Mouse (Mus musculus) ES-E14 (cell line): ENCODE measurements around the gene Ubox5. TPM values are rescaled to one million over a fixed set of nuclear protein-coding genes. Genes with fewer than 3 reads are reported as not detected.
A peak's percentile ranks its signal among the peaks of the same experiment; 100 is the strongest.

ENCODE experiments used
- DNase-seq: peaks from one replicate; pipeline ENCODE4 v3.0.0-alpha.2; 2013; ENCODE audit warnings: low read depth, low spot score
- H3K27ac ChIP-seq: 2 replicates; pipeline ENCODE4 v1.5.1; 2012; ENCODE audit warnings: low read depth, mild to moderate bottlenecking, low read length, moderate library complexity, mixed read lengths; ENCODE audit not compliant: poor library complexity, insufficient read depth, severe bottlenecking
- H3K36me3 ChIP-seq: 2 replicates; pipeline ENCODE4 v1.6.1; 2012; ENCODE audit warnings: mild to moderate bottlenecking, low read length, moderate library complexity, mixed read lengths; ENCODE audit not compliant: control insufficient read depth, poor library complexity, insufficient read depth, severe bottlenecking
- H3K4me1 ChIP-seq, 2 experiments: fragments of 150-350 bp in 1 of 2; sonication (generic) in 1 of 2; 2 replicates each; pipeline ENCODE4 v1.6.1; 2012; ENCODE audit warnings: low read length in 2 of 2, mild to moderate bottlenecking in 1 of 2, mixed read lengths in 1 of 2; ENCODE audit not compliant: control insufficient read depth in 2 of 2, insufficient read depth in 2 of 2, poor library complexity in 1 of 2
- H3K4me3 ChIP-seq, 2 experiments: fragments of 150-350 bp in 1 of 2; sonication (generic) in 1 of 2; 2 replicates each; pipeline ENCODE4 v1.5.1; 2012; ENCODE audit warnings: low read length in 2 of 2, low read depth in 1 of 2, mild to moderate bottlenecking in 1 of 2, mixed read lengths in 1 of 2; ENCODE audit not compliant: insufficient read depth in 1 of 2, poor library complexity in 1 of 2, severe bottlenecking in 1 of 2
- H3K9ac ChIP-seq: 2 replicates; pipeline ENCODE4 v1.6.1; 2012; ENCODE audit warnings: low read depth, mild to moderate bottlenecking, low read length, mixed read lengths; ENCODE audit not compliant: poor library complexity, insufficient read depth, severe bottlenecking
- H3K9me3 ChIP-seq: fragments of 150-350 bp; sonication (generic); 2 replicates; pipeline ENCODE4 v1.6.1; 2012; ENCODE audit warnings: low read depth, mild to moderate bottlenecking, low read length; ENCODE audit not compliant: control insufficient read depth, insufficient read depth
- CHD2 ChIP-seq: IDR thresholded peaks from 2 replicates; pipeline ENCODE4 v1.6.1; 2014; ENCODE audit warnings: mild to moderate bottlenecking, low read depth, low read length, inconsistent platforms
- HCFC1 ChIP-seq: IDR thresholded peaks from 2 replicates; pipeline ENCODE4 v1.6.1; 2012; ENCODE audit warnings: low read length, inconsistent platforms, borderline replicate concordance; ENCODE audit not compliant: insufficient read depth
- MAFK ChIP-seq: IDR thresholded peaks from 2 replicates; pipeline ENCODE4 v1.6.1; 2014; ENCODE audit warnings: mild to moderate bottlenecking, low read depth, low read length, inconsistent platforms; ENCODE audit not compliant: insufficient read depth
- ZC3H11A ChIP-seq: IDR thresholded peaks from 2 replicates; pipeline ENCODE4 v1.6.1; 2012; ENCODE audit warnings: low read depth, mild to moderate bottlenecking, inconsistent platforms, low read length, borderline replicate concordance
- ZNF384 ChIP-seq: IDR thresholded peaks from 2 replicates; pipeline ENCODE4 v1.6.1; 2012; ENCODE audit warnings: low read depth, low read length, inconsistent platforms
- in situ Hi-C, 2 experiments: fragments of 600-800 bp; cut with MboI; formaldehyde crosslinking; loops; one replicate each; pipeline ENCODE4 v1.15.1; 2025; ENCODE audit warnings: low sequenced_read_pairs in 2 of 2, inconsistent platforms in 1 of 2; ENCODE audit not compliant: unreplicated experiment in 2 of 2
- total RNA-seq: library from RNA; depleted of rRNA; stranded (reverse); fragments of 300-350 nt; gene quantifications from 2 replicates; pipeline ENCODE4 v1.2.3, GENCODE M21; 2012

Ubox5 gene
- total RNA-seq, 1 experiment = 5.0 TPM

DNA sequence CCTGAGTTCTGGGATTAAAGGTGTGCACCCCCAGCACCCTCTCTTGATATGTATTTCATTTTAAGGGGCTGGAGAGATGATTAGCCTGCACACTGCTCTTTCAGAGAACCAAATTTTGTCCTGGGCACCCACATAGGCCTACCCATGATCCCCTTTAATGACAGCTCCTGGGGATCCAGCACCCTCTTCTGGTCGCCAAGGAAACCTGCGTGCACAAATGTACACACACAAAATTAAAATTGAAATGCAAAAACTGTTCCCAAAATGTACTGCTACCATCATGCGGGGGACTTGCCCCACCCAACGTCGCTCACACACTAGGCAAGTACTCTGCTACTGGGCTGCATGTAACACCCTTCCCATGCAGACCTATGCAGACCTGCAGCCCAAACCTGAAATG is 54.9 kb downstream of the Ubox5 start:
- no peak for DNase-seq
- Histone ChIP-seq H3K4me3 (no peak overlapping the region), H3K9me3 (no peaks in the 10 kb centered on the region), H3K36me3 (no peaks in the 10 kb centered on the region), H3K9ac (no peak overlapping the region), H3K4me1 (peaks cover 0 to 8% of the 10 kb centered on the region in 2 experiments; a peak in 2 of 4 replicates), H3K27ac (no peak overlapping the region)
- TF ChIP-seq CHD2 = no peak
- TF ChIP-seq MAFK = no peak
- in situ Hi-C loops = no loop called here

DNA sequence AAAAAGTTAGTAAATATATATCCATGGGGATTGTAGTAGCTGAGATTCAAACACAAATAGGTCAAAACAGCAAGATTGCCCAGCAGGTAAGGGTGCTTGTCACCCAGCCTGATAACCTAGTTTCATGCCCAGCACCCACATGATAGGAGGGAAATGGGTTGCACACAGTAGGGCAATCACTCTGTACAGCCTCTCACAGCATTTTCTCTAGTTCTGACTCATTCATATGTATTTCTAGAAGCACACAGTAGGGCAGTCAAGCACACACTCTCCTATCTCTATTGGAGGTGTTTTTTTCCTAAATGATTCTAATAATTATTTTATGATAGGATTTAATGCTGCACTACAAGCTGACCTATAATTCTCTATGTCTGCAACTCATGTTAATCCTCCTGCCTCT is 59.9 kb downstream of the Ubox5 start:
- Histone ChIP-seq H3K36me3 (peaks cover 5% of the 10 kb centered on the region; the same call in 1 of the 2 replicates), H3K9me3 (no peaks in the 10 kb centered on the region), H3K4me3 (no peak overlapping the region), H3K4me1 (peaks cover 0 to 1% of the 10 kb centered on the region in 2 experiments; a peak in 1 of 4 replicates), H3K9ac (no peak overlapping the region), H3K27ac (no peak overlapping the region)
- in situ Hi-C loops = no loop called here
- no peak for DNase-seq
- TF ChIP-seq ZC3H11A (no peak), HCFC1 (no peak), CHD2 (no peak), ZNF384 (no peak), MAFK (no peak)

DNA sequence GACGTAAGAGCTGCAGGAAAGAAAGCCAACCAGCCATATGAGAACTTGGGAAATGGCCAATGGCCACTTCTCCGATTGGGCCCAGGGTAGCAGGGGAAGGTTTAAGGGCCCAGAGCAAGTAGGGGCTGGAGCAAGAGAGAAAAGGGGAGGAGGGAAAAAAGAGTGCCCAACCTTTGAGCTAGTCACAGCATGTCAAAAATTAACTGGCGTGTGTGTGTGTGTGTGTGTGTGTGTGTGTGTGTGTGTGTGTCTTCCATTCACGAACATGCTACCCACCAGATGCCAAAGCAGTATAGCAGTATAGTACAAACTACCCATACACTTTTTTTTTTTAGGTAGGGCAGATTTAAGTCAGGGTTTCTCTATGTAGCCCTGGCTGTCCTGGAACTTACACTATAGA is 60.9 kb downstream of the Ubox5 start:
- peaks cover 0 to 9% of the 10 kb centered on the region in 2 experiments; a peak in 2 of 4 replicates for H3K4me1 ChIP-seq
- peaks cover 6% of the 10 kb centered on the region; the same call in 1 of the 2 replicates for H3K36me3 ChIP-seq
- H3K4me3 ChIP-seq = no peak overlapping the region
- no peak for DNase-seq
- no peaks in the 10 kb centered on the region for H3K9me3 ChIP-seq
- TF ChIP-seq ZC3H11A (no peak), CHD2 (no peak), HCFC1 (no peak), MAFK (no peak), ZNF384 (no peak)
- no peak overlapping the region for H3K9ac ChIP-seq
- in situ Hi-C loops = no loop called here
- H3K27ac ChIP-seq = no peak overlapping the region

DNA sequence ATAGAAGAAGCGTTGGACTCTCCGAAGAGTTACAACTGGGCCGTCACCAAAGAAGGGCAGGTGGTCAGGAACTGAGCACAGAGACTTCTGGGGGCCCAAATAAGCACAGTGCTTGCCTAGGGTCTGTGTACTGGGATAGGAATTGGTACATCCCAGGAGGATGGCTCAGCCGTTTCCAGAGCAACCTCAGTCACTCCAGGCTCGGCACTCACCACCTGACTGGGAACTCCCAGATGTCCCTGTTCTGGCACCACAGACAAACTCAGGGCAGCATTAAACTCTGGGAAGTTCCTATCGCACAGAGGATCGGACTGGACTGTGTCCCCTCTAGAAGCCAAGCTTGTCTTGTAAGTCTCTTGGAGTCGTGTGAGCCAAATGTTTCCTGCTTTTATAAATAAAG is 64.9 kb downstream of the Ubox5 start:
- Histone ChIP-seq H3K9me3 (no peaks in the 10 kb centered on the region), H3K4me3 (no peak overlapping the region; a peak in 1 of 4 replicates), H3K9ac (peak overlapping the region; percentile 91; the same call in 1 of the 2 replicates), H3K4me1 (peaks cover 0 to 9% of the 10 kb centered on the region in 2 experiments; a peak in 2 of 4 replicates), H3K27ac (no peak overlapping the region), H3K36me3 (peaks cover 6% of the 10 kb centered on the region; the same call in 1 of the 2 replicates)
- TF ChIP-seq HCFC1 (no peak), CHD2 (no peak), MAFK (no peak), ZC3H11A (no peak), ZNF384 (no peak)
- no peak for DNase-seq
- in situ Hi-C loops = no loop called here

DNA sequence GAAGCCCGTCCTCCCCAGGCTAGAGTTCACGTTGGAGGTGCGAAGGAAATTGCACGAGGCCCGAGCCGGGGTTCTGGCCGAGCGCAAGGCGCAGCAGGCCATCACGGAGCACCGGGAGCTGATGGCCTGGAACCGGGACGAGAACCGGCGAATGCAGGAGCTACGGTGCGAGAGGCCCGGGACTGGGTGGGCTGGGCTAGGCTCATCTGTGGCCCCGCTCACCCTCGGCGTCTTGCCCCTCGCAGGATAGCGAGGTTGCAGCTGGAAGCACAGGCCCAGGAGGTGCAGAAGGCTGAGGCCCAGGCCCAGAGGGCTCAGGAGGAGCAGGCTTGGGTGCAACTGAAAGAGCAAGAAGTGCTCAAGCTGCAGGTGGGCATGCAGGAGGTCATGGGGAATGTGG is 65.8 kb downstream of the Ubox5 start:
- peaks cover 6% of the 10 kb centered on the region; the same call in 1 of the 2 replicates for H3K36me3 ChIP-seq
- H3K4me3 ChIP-seq = peak overlapping the region; percentile 92
- H3K27ac ChIP-seq = no peak overlapping the region
- no peaks in the 10 kb centered on the region for H3K9me3 ChIP-seq
- TF ChIP-seq MAFK = no peak
- TF ChIP-seq ZC3H11A = no peak
- TF ChIP-seq HCFC1 = no peak
- TF ChIP-seq ZNF384 = no peak
- no peak for TF ChIP-seq CHD2
- DNase-seq = no peak
- peak overlapping the region; percentile 91 for H3K9ac ChIP-seq
- in situ Hi-C loops = no loop called here
- peaks cover 0 to 9% of the 10 kb centered on the region in 2 experiments; a peak in 2 of 4 replicates for H3K4me1 ChIP-seq
